Mouse (Mus musculus) kidney, postnatal 0 days (tissue): Measurements from ENCODE around the gene Itm2b. TPM values are rescaled to one million over a fixed set of nuclear protein-coding genes. Genes with fewer than 3 reads are reported as not detected.

ENCODE experiments used
- ATAC-seq: fragments of 200-750 bp; cut with Nextera tagmentation; replicated peaks from 2 replicates; pipeline ENCODE4 v1.8.0; 2017; ENCODE audit warnings: low read depth, moderate number of reproducible peaks, moderate TSS enrichment, moderate library complexity; ENCODE audit not compliant: low FRiP score
- DNase-seq: peaks from one replicate; pipeline ENCODE4 v3.0.0-alpha.2; 2016; ENCODE audit warnings: low spot score
- H3K27ac ChIP-seq: fragments of 300-500 bp; sonication (generic); 2 replicates; pipeline ENCODE4 v1.5.1; 2014; ENCODE audit warnings: mild to moderate bottlenecking
- H3K27me3 ChIP-seq: fragments of 300-500 bp; sonication (generic); 2 replicates; pipeline ENCODE4 v1.6.1; 2014; ENCODE audit warnings: low read length, mixed read lengths; ENCODE audit not compliant: insufficient read depth
- H3K36me3 ChIP-seq: fragments of 300-500 bp; sonication (generic); 2 replicates; pipeline ENCODE4 v1.6.1; 2014; ENCODE audit warnings: low read length, mixed read lengths; ENCODE audit not compliant: insufficient read depth
- H3K4me1 ChIP-seq: fragments of 300-500 bp; sonication (generic); replicated peaks from 2 replicates; pipeline ENCODE4 v1.6.1; 2014; ENCODE audit warnings: antibody characterized with exemption, low read length, mixed read lengths; ENCODE audit not compliant: insufficient read depth
- H3K4me2 ChIP-seq: fragments of 300-500 bp; sonication (generic); 2 replicates; pipeline ENCODE4 v1.6.1; 2014; ENCODE audit warnings: mild to moderate bottlenecking, low read length, moderate library complexity, mixed read lengths
- H3K4me3 ChIP-seq: fragments of 300-500 bp; sonication (generic); replicated peaks from 2 replicates; pipeline ENCODE4 v1.5.1; 2014; ENCODE audit warnings: low read depth, low read length
- H3K9ac ChIP-seq: fragments of 300-500 bp; sonication (generic); 2 replicates; pipeline ENCODE4 v1.6.1; 2014; ENCODE audit warnings: low read depth, low read length
- H3K9me3 ChIP-seq: fragments of 300-500 bp; sonication (generic); replicated peaks from 2 replicates; pipeline ENCODE4 v1.6.1; 2016; ENCODE audit warnings: low read length, inconsistent platforms, mixed read lengths
- CTCF ChIP-seq: IDR thresholded peaks from 2 replicates; pipeline ENCODE4 v1.5.1; 2016; ENCODE audit warnings: antibody characterized with exemption, low read depth, mild to moderate bottlenecking, moderate library complexity
- WGBS: fragments of 180-500 bp; shearing (Covaris S2); extraction: QIAGEN DNeasy Blood & Tissue Kit; methylation state at CpG from one replicate; pipeline ENCODE4 v1.1.7; 2014; 5-methylcytosine and 5-hydroxymethylcytosine counted together
- polyA plus RNA-seq: library from polyadenylated mRNA; unstranded; fragments of >200 nt; fragmentation: Nextera tagmentation; extraction: Ambion mirVana; gene quantifications from 2 replicates; pipeline ENCODE4 v1.2.1, GENCODE M21; 2015

Itm2b gene
- polyA plus RNA-seq, 1 experiment from 2014 or later: 1,975 TPM

DNA sequence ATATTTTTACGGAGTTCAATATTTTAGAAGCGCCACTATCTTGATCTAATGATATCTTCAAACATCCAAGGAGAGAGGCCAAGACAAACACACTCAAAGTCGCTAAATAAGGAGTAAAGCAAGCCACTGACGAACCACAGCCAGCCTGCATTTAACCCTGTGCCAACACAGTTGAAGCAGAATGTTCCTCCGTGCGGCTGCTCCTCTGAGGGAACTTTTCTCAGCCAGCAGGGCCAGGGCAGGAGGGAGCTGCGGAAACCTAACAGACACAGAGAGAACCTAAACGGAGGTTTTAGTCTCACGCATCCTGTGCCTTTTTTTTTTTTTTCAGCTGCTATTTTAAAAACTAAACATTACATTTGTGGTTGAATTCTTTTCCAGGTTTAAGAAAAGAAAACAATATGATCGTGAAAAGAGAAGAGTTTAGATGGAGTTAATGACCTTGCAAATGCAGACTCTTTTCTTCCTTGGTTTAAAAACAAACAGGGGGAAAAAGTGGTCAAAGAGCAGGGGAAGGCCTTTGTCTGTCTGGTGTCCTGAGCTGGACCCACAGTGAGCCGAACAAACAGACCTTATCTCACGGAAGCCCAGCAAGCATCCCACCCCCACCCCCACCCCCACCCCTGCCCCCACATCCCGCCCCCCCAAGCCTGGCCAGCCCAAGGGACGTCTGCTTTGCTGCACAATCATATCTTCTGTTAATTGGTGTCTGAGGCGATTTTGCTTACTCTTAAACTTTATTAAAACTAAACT lies 15.0 kb upstream of the Itm2b start:
- Histone ChIP-seq H3K27ac (peak overlapping the region; percentile 62), H3K36me3 (no peaks in the 10 kb centered on the region), H3K9ac (0 out of 2 replicates have a peak overlapping the region, but pooled peaks have one; percentile 0), H3K4me1 (no peaks in the 10 kb centered on the region), H3K4me3 (no peak overlapping the region), H3K4me2 (no peak overlapping the region), H3K27me3 (no peaks in the 10 kb centered on the region), H3K9me3 (no peaks in the 10 kb centered on the region)
- DNase-seq: no peak
- WGBS: 28% methylated on average over 15 of the region's 15 CpGs
- TF ChIP-seq CTCF: no peak
- no peak for ATAC-seq

DNA sequence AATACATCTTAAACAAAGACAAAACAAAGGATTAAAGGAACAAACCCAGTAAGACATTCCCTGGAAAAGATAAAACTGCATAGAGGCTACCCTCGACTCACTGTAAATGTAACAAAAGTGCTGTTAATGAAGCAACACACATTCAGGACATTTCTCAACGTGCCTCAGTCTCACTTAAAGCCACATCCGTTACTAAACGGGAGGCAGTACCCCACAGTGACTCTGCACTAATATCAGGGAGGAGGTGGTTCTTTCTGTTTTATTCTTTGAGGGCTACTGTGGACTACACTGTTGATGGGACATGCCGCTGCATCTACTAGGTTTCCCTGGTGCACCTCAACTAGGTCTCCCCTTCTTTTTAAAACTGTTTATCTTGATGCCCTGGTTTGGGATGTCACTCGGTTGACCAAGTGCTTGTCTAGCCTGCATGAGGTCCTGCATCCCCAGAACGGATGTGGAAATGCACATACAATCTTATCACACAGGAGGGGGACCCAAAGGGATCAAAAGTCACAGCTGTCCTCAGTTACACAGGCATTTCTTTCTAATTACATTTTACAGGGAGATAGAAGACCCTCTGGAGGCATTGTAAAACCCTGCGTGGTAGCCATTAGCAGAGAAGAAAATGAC lies 13.4 kb upstream of the Itm2b start:
- ATAC-seq (no peak), DNase-seq (no peak)
- no peaks in the 10 kb centered on the region for H3K36me3 ChIP-seq
- no peak overlapping the region for H3K4me3 ChIP-seq
- no peak overlapping the region for H3K27ac ChIP-seq
- no peak overlapping the region for H3K4me2 ChIP-seq
- no peaks in the 10 kb centered on the region for H3K27me3 ChIP-seq
- no peak overlapping the region for H3K9ac ChIP-seq
- WGBS: 82% methylated on average over 8 of the region's 8 CpGs
- TF ChIP-seq CTCF: no peak
- no peaks in the 10 kb centered on the region for H3K9me3 ChIP-seq
- H3K4me1 ChIP-seq: no peaks in the 10 kb centered on the region

DNA sequence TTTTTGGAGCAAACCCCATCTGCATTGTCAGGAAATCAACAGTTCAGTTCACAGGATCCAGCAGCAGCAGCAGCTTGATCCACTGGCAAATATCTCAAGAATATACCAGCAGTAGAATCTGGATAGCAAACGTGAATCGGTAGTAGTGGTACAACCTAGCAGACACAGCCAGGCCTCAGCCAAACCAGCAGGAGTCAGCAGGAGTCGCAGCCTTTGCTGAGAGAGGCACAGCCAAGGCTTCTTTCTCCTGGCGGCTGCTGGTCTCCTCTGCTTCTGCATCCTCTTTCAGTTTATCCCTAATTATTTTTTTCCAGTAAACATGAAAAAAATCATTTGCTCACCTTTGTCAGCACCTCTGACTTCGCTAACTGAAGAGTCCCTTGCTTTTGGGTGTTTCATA lies 10.7 kb upstream of the Itm2b start:
- H3K9me3 ChIP-seq: no peaks in the 10 kb centered on the region

DNA sequence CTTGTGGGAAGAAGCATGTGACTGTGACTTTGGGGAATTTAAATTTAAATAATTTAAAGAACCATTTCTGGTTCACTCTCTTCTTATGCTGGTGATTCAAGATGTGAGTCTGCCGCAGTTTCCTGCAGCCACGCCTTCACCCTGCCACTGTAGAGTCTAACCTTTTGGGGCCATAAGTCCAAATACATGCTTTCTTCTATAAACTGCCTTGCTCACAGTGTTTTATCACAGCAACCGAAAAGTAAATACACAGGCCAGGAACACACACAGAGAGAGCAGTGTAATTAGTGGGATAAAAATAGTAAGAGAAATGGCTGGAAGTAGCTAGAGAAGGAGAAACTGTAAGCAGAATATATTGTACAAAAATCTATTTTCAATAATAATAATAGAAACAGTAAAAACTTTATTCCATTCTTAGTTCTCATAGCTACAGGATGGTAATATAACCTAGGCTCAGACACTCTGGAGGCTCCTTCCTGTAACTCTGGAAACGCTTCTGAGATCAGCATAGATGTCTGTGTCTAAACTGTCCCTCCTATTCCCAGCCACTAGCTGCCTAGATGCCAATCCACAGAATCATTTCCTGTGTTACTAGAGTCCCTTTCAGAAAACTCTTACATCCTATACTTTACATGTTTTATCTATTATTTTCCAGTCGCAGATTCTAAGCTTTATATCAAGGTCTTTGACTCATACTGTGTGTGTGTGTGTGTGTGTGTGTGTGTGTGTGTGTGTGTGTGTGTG lies 9.3 kb upstream of the Itm2b start:
- H3K27ac ChIP-seq: no peak overlapping the region
- no peak for TF ChIP-seq CTCF
- H3K9ac ChIP-seq: no peak overlapping the region
- 63% methylated on average over 5 of the region's 5 CpGs for WGBS
- H3K4me3 ChIP-seq: no peak overlapping the region
- H3K9me3 ChIP-seq: no peaks in the 10 kb centered on the region
- no peaks in the 10 kb centered on the region for H3K36me3 ChIP-seq
- no peak for DNase-seq
- no peak overlapping the region for H3K4me2 ChIP-seq
- H3K4me1 ChIP-seq: no peaks in the 10 kb centered on the region
- no peaks in the 10 kb centered on the region for H3K27me3 ChIP-seq
- no peak for ATAC-seq

More for the DNA sequence above, 10.7 kb upstream of the Itm2b start:
- Histone ChIP-seq H3K9ac (no peak overlapping the region), H3K4me1 (no peaks in the 10 kb centered on the region), H3K4me3 (no peak overlapping the region), H3K27me3 (no peaks in the 10 kb centered on the region), H3K27ac (no peak overlapping the region), H3K36me3 (no peaks in the 10 kb centered on the region), H3K4me2 (no peak overlapping the region)
- 79% methylated on average over 5 of the region's 5 CpGs for WGBS
- no peak for DNase-seq
- ATAC-seq: no peak
- no peak for TF ChIP-seq CTCF

DNA sequence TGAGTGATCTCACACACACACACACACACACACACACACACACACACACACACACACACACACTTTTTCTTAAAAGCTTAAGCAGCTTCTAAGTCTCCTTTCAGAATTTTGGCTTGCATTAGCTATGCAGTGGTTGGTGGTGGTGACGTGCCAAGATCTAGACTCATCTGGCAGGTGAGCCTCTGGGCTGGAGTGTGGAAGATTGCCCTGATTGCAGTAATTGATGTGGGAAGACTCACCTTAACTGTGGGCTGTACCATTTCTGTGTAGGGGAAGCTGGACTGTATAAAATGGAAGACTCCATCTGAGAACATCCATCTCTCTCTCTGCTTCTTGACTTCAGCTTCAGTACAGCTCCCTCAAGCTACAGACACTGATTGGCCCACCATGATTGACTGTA lies 6.4 kb upstream of the Itm2b start:
- TF ChIP-seq CTCF: no peak
- no peak overlapping the region for H3K4me3 ChIP-seq
- H3K27ac ChIP-seq: no peak overlapping the region
- DNase-seq: no peak
- no peak overlapping the region for H3K4me2 ChIP-seq
- ATAC-seq: no peak
- no peaks in the 10 kb centered on the region for H3K27me3 ChIP-seq
- H3K4me1 ChIP-seq: peaks cover 9% of the 10 kb centered on the region
- H3K9me3 ChIP-seq: no peaks in the 10 kb centered on the region
- no peaks in the 10 kb centered on the region for H3K36me3 ChIP-seq
- 82% methylated on average over 1 of the region's 1 CpGs for WGBS
- no peak overlapping the region for H3K9ac ChIP-seq

DNA sequence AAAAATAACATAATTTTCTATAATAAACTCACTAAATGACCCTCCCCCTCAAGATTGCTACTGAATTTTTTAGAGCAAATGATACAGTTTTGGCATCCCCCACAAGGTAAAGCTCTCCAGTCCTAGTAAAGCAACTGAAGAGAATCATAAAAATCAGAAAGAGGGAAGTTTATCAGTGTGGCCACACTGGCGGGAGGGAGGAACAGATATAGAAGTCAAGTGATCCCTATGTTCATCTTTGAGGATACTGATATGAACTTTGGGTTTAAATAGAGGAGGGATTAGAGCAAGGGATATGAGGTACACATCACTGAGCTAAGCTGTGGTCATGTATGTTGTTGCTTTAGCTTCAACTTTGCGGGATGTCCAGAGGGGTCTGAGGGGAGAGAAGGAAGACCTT lies 5.1 kb upstream of the Itm2b start:
- Histone ChIP-seq H3K4me3 (no peak overlapping the region), H3K9ac (no peak overlapping the region), H3K4me1 (peaks cover 19% of the 10 kb centered on the region), H3K4me2 (no peak overlapping the region), H3K36me3 (no peaks in the 10 kb centered on the region), H3K27ac (no peak overlapping the region), H3K27me3 (no peaks in the 10 kb centered on the region), H3K9me3 (no peaks in the 10 kb centered on the region)
- TF ChIP-seq CTCF: no peak
- ATAC-seq: no peak
- 95% methylated on average over 2 of the region's 2 CpGs for WGBS
- DNase-seq: no peak
